Mouse (Mus musculus): ENCODE data around the gene Zbtb38.
"Not testable (repeated sequence)": the region's sequence is repeated elsewhere in the genome, so short reads cannot be mapped to it uniquely, and the experiment has no call there.

The Zbtb38 gene

GRCm38 (mm10) chr9:96684866-96685599 lies 67.6 kb downstream of the Zbtb38 start:
- DNase-seq (ENCODE audit: extremely low read depth, low read depth): no peak

- no peak for DNase-seq (ENCODE audit: extremely low read depth, low read depth)
Measured at GRCm38 (mm10) chr9:96684165-96684792, 68.4 kb downstream of the Zbtb38 start.

GRCm38 (mm10) chr9:96678611-96679010 lies 74.0 kb downstream of the Zbtb38 start:
- no peak for DNase-seq (ENCODE audit: extremely low read depth, low read depth)

- DNase-seq (ENCODE audit: extremely low read depth, low read depth): not testable (repeated sequence)
Measured at GRCm38 (mm10) chr9:96677711-96678110, 74.9 kb downstream of the Zbtb38 start.

GRCm38 (mm10) chr9:96676671-96677070 lies 76.0 kb downstream of the Zbtb38 start:
- no peak for DNase-seq (ENCODE audit: extremely low read depth, low read depth)

GRCm38 (mm10) chr9:96675763-96676640 lies 76.6 kb downstream of the Zbtb38 start:
- no peak for DNase-seq (ENCODE audit: extremely low read depth, low read depth)

- DNase-seq (ENCODE audit: extremely low read depth, low read depth): peak; percentile 65
Measured at GRCm38 (mm10) chr9:96675071-96675762, 77.4 kb downstream of the Zbtb38 start.

GRCm38 (mm10) chr9:96674301-96674700 lies 78.3 kb downstream of the Zbtb38 start:
- DNase-seq (ENCODE audit: extremely low read depth, low read depth): no peak

GRCm38 (mm10) chr9:96672466-96672865 lies 80.2 kb downstream of the Zbtb38 start:
- no peak for DNase-seq (ENCODE audit: extremely low read depth, low read depth)

- DNase-seq (ENCODE audit: extremely low read depth, low read depth): no peak
Measured at GRCm38 (mm10) chr9:96671249-96671648, 81.4 kb downstream of the Zbtb38 start.

GRCm38 (mm10) chr9:96669877-96670276 lies 82.8 kb downstream of the Zbtb38 start:
- DNase-seq (ENCODE audit: extremely low read depth, low read depth): peak; percentile 96

- DNase-seq (ENCODE audit: extremely low read depth, low read depth): peak; percentile 52
Measured at GRCm38 (mm10) chr9:96668628-96669027, 84.0 kb downstream of the Zbtb38 start.

GRCm38 (mm10) chr9:96660510-96661244 lies 92.0 kb downstream of the Zbtb38 start:
- no peak for DNase-seq (ENCODE audit: extremely low read depth, low read depth)

GRCm38 (mm10) chr9:96659801-96660200 lies 92.8 kb downstream of the Zbtb38 start:
- no peak for DNase-seq (ENCODE audit: extremely low read depth, low read depth)

GRCm38 (mm10) chr9:96653538-96653937 lies 99.1 kb downstream of the Zbtb38 start:
- DNase-seq (ENCODE audit: extremely low read depth, low read depth): no peak

- DNase-seq (ENCODE audit: extremely low read depth, low read depth): peak; percentile 56
Measured at GRCm38 (mm10) chr9:96652763-96653162, 99.9 kb downstream of the Zbtb38 start.

GRCm38 (mm10) chr9:96650807-96651206 lies 101.8 kb downstream of the Zbtb38 start:
- DNase-seq (ENCODE audit: extremely low read depth, low read depth): no peak

GRCm38 (mm10) chr9:96649924-96650323 lies 102.7 kb downstream of the Zbtb38 start:
- no peak for DNase-seq (ENCODE audit: extremely low read depth, low read depth)

GRCm38 (mm10) chr9:96649362-96649761 lies 103.3 kb downstream of the Zbtb38 start:
- DNase-seq (ENCODE audit: extremely low read depth, low read depth): no peak

- no peak for DNase-seq (ENCODE audit: extremely low read depth, low read depth)
Measured at GRCm38 (mm10) chr9:96646668-96647295, 105.8 kb downstream of the Zbtb38 start.
